Mouse (Mus musculus): ENCODE measurements around the gene Mpc2.

- TF ChIP-seq CTCF (IDR thresholded peaks at IDR 0.05) (peak; percentile 13; the same call in 1 of the 2 replicates), POLR2A (IDR thresholded peaks at IDR 0.05; ENCODE audit: insufficient read depth, low read depth, low read length) (no peak)
Observed at GRCm38 (mm10) chr1:165459503-165460181, 795 bp upstream of the Mpc2 start.

Measured in heart, adult 2 months (tissue).